Mouse (Mus musculus) CD4-positive, CD25-positive, alpha-beta regulatory T cell, adult 2 months (primary cell): ENCODE measurements around the gene Tex47.

Experiments
- DNase-seq: peaks from one replicate; pipeline ENCODE4 v3.0.0-alpha.2; 2012; ENCODE audit warnings: low read depth, low spot score

The Tex47 gene

GRCm38 (mm10) chr5:7303819-7304218 is at the start of gene Tex47:
TSS of gene Tex47 (plus strand) at chr5:7304119.
- no peak for DNase-seq

- no peak for DNase-seq
Observed at GRCm38 (mm10) chr5:7276659-7277455, 27.1 kb upstream of the Tex47 start.

- no peak for DNase-seq
Observed at GRCm38 (mm10) chr5:7284336-7284735, 19.6 kb upstream of the Tex47 start.

- DNase-seq: no peak
Observed at GRCm38 (mm10) chr5:7302969-7303368, 950 bp upstream of the Tex47 start.

- DNase-seq: no peak
Observed at GRCm38 (mm10) chr5:7325594-7325993, 21.7 kb downstream of the Tex47 start.

- no peak for DNase-seq
Observed at GRCm38 (mm10) chr5:7344145-7345010, 40.5 kb downstream of the Tex47 start, which contains the start of gene Zfp804b. TSS of gene Zfp804b (minus strand) at chr5:7344756.

- no peak for DNase-seq
Observed at GRCm38 (mm10) chr5:7345011-7345389, 41.1 kb downstream of the Tex47 start.
